Mouse (Mus musculus): ENCODE data around the gene Dgcr2.

The Dgcr2 gene

GRCm38 (mm10) chr16:17911052-17911595 is 12.8 kb upstream of the Dgcr2 start, which contains the start of gene Ess2:
Gene Ess2, minus strand, starts transcription at chr16:17911348.
- DNase-seq (ENCODE audit: inconsistent ontology term): peak; percentile 90

- no peak for DNase-seq (ENCODE audit: inconsistent ontology term)
Observed at GRCm38 (mm10) chr16:17896091-17896490, 2.3 kb downstream of the Dgcr2 start.

- no peak for DNase-seq (ENCODE audit: inconsistent ontology term)
Observed at GRCm38 (mm10) chr16:17893923-17894322, 4.4 kb downstream of the Dgcr2 start, which contains the start of gene Tssk1. Gene Tssk1, plus strand, starts transcription at chr16:17894223.

GRCm38 (mm10) chr16:17892606-17893005 is 5.8 kb downstream of the Dgcr2 start:
- DNase-seq (ENCODE audit: inconsistent ontology term): no peak

- DNase-seq (ENCODE audit: inconsistent ontology term): peak; percentile 99
Observed at GRCm38 (mm10) chr16:17891567-17891959, 6.8 kb downstream of the Dgcr2 start, which contains the start of gene Gm20518. Gene Gm20518, minus strand, starts transcription at chr16:17891671.

- DNase-seq (ENCODE audit: inconsistent ontology term): peak; percentile 76
Observed at GRCm38 (mm10) chr16:17890917-17891566, 7.3 kb downstream of the Dgcr2 start.

GRCm38 (mm10) chr16:17890342-17890727 is 8.0 kb downstream of the Dgcr2 start:
- no peak for DNase-seq (ENCODE audit: inconsistent ontology term)

- DNase-seq (ENCODE audit: inconsistent ontology term): no peak
Observed at GRCm38 (mm10) chr16:17889689-17890341, 8.5 kb downstream of the Dgcr2 start.

GRCm38 (mm10) chr16:17884116-17884515 is 14.2 kb downstream of the Dgcr2 start:
- DNase-seq (ENCODE audit: inconsistent ontology term): no peak

GRCm38 (mm10) chr16:17882196-17882595 is 16.2 kb downstream of the Dgcr2 start:
- no peak for DNase-seq (ENCODE audit: inconsistent ontology term)

- no peak for DNase-seq (ENCODE audit: inconsistent ontology term)
Observed at GRCm38 (mm10) chr16:17879571-17879970, 18.8 kb downstream of the Dgcr2 start.

- peak; percentile 11 for DNase-seq (ENCODE audit: inconsistent ontology term)
Observed at GRCm38 (mm10) chr16:17876096-17876495, 22.3 kb downstream of the Dgcr2 start.

GRCm38 (mm10) chr16:17875174-17875573 is 23.2 kb downstream of the Dgcr2 start:
- no peak for DNase-seq (ENCODE audit: inconsistent ontology term)

GRCm38 (mm10) chr16:17872995-17873394 is 25.4 kb downstream of the Dgcr2 start:
- DNase-seq (ENCODE audit: inconsistent ontology term): no peak

GRCm38 (mm10) chr16:17871248-17871647 is 27.1 kb downstream of the Dgcr2 start:
- no peak for DNase-seq (ENCODE audit: inconsistent ontology term)

GRCm38 (mm10) chr16:17865770-17866169 is 32.6 kb downstream of the Dgcr2 start:
- DNase-seq (ENCODE audit: inconsistent ontology term): no peak

GRCm38 (mm10) chr16:17865293-17865692 is 33.1 kb downstream of the Dgcr2 start:
- DNase-seq (ENCODE audit: inconsistent ontology term): no peak

- DNase-seq (ENCODE audit: inconsistent ontology term): no peak
Observed at GRCm38 (mm10) chr16:17858592-17858991, 39.8 kb downstream of the Dgcr2 start.

- DNase-seq (ENCODE audit: inconsistent ontology term): no peak
Observed at GRCm38 (mm10) chr16:17857157-17857556, 41.2 kb downstream of the Dgcr2 start.

- no peak for DNase-seq (ENCODE audit: inconsistent ontology term)
Observed at GRCm38 (mm10) chr16:17853263-17853662, 45.1 kb downstream of the Dgcr2 start.

- no peak for DNase-seq (ENCODE audit: inconsistent ontology term)
Observed at GRCm38 (mm10) chr16:17851860-17852259, 46.5 kb downstream of the Dgcr2 start.

GRCm38 (mm10) chr16:17851331-17851730 is 47.0 kb downstream of the Dgcr2 start:
- no peak for DNase-seq (ENCODE audit: inconsistent ontology term)

GRCm38 (mm10) chr16:17849486-17849885 is 48.9 kb downstream of the Dgcr2 start:
- DNase-seq (ENCODE audit: inconsistent ontology term): no peak
